Mouse (Mus musculus) gastrocnemius, adult 2 months (tissue): ENCODE results near the gene Lyrm9. TPM values are rescaled to one million over a fixed set of nuclear protein-coding genes. Genes with fewer than 3 reads are reported as not detected.

Experiments
- DNase-seq: peaks from one replicate; pipeline ENCODE4 v3.0.0; 2022
- H3K27ac ChIP-seq: fragments of 200-600 bp; 2 replicates; pipeline ENCODE4 v1.8.1; 2022; ENCODE audit warnings: mild to moderate bottlenecking
- H3K4me3 ChIP-seq: fragments of 200-600 bp; 2 replicates; pipeline ENCODE4 v1.8.1; 2022; ENCODE audit warnings: mild to moderate bottlenecking, moderate library complexity
- CTCF ChIP-seq: fragments of 200-600 bp; IDR thresholded peaks from 2 replicates; pipeline ENCODE4 v1.8.1; 2022; ENCODE audit warnings: antibody characterized with exemption, mild to moderate bottlenecking, moderate library complexity
- intact Hi-C: fragments of 180-260 bp; cut with DNase I; formaldehyde crosslinking; loops from one replicate; pipeline ENCODE4 v1.15.1; 2025
- long read RNA-seq, 2 experiments: library from polyadenylated mRNA; stranded (forward); transcript quantifications; one replicate each; pipeline ENCODE4 v2.0.0; 2021
- total RNA-seq, 2 experiments: library from RNA; stranded (reverse); gene quantifications; 2 replicates each; pipeline ENCODE4 v1.2.3; 2021

Lyrm9 gene
- 10 to 100 TPM; 15.0 to 15.3 TPM for total RNA-seq
- long read RNA-seq, experiment 1, full-length matches to known transcripts, result 12 of 14 reads
- long read RNA-seq, experiment 1, partial matches to known transcripts, result 1 of 14 reads
- long read RNA-seq, experiment 1, other reads (novel, unspliced or antisense), result 1 of 14 reads
- long read RNA-seq, experiment 2, full-length matches to known transcripts, result 12 of 14 reads
- long read RNA-seq, experiment 2, partial matches to known transcripts, result 1 of 14 reads
- long read RNA-seq, experiment 2, other reads (novel, unspliced or antisense), result 1 of 14 reads

GRCm38 (mm10) chr11:78826442-78827013, at the start of gene Lyrm9:
Gene Lyrm9, plus strand, starts transcription at chr11:78826584.
- Histone ChIP-seq H3K4me3 (peak within 1 kb of the TSS; percentile 83), H3K27ac (peak within 1 kb of the TSS; percentile 91)
- no peak; the same call in 1 of the 2 replicates for TF ChIP-seq CTCF
- intact Hi-C loops, result loop anchor here (10.0 kb wide), 1 partner anchor 272 kb away; the partner anchor contains the start of gene Tmem97
- peak; percentile 96 for DNase-seq

DNA sequence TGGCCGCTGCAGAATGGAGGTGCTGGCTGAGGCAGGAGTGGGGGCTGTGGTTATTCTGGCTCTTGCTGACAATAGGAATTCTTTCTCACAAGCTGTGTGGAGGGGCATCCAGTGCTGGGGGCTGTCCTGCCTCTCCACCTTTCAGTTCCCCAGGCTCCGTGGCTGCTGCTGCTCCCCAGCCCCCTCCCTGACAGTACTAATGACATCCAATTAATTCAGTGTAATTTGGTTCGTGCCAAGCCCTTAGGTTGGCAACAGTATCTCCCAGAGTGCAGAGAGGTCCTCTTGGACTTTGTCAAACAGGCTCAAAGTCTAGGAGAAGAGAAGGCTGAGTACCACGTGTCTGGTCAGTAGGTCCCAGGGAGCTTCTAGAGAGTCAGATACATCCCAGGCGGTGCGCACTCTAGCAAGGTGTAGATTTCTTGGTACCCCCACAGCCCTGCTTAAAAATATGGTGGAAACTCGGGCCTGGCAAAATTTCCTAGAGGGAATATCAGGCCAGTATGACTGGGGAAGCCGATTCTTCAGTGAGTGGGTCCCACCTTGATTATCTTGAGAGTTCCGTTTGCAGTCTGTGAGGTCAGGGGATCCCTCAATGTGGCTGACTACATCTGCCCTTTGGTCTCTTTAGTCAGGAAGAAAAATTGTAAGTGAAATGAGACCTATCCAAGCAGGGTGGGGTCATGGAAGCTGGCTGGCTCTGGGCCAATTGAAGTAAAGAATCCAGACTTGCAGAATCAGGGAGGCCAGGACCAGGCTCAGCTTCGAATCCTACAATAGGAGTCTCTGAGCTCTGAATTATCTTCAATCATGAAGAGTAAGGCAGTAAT, 48.3 kb upstream of the Lyrm9 start:
- no peak for DNase-seq
- intact Hi-C loops, result no loop called here
- Histone ChIP-seq H3K4me3 (no peak overlapping the region), H3K27ac (no peak overlapping the region)
- TF ChIP-seq CTCF, result no peak

DNA sequence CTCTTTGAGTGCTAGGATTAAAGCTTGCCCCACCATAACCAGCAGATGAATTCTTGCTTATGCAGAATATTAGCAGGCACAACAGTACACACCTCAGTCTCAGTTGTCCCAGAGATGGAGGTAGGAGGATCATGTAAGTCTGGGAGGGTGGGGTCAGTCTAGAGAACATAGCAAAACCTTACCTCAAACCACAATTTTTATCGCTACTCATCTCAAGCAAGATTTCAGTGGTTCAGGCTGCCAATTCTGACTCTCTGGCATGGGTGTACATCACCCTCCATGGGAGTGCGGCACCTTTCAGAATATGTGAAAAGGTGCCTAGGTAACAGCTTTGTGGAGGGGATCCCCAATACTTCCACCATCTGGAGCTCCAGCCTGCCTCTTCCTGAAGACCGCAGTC, 46.4 kb upstream of the Lyrm9 start:
- Histone ChIP-seq H3K27ac (no peak overlapping the region), H3K4me3 (no peak overlapping the region)
- intact Hi-C loops, result no loop called here
- no peak for TF ChIP-seq CTCF
- DNase-seq, result no peak

GRCm38 (mm10) chr11:78780571-78780970, 45.8 kb upstream of the Lyrm9 start:
- no peak overlapping the region for H3K4me3 ChIP-seq
- TF ChIP-seq CTCF, result no peak
- intact Hi-C loops, result no loop called here
- DNase-seq, result no peak
- H3K27ac ChIP-seq, result no peak overlapping the region

- no peak for DNase-seq
- H3K4me3 ChIP-seq, result no peak overlapping the region
- intact Hi-C loops, result no loop called here
- no peak for TF ChIP-seq CTCF
- no peak overlapping the region for H3K27ac ChIP-seq
Observed at GRCm38 (mm10) chr11:78782326-78782725, 44.1 kb upstream of the Lyrm9 start.

GRCm38 (mm10) chr11:78782791-78783347, 43.5 kb upstream of the Lyrm9 start:
- intact Hi-C loops, result no loop called here

GRCm38 (mm10) chr11:78786013-78786431, 40.4 kb upstream of the Lyrm9 start:
- no peak for DNase-seq
- H3K27ac ChIP-seq, result no peak overlapping the region
- TF ChIP-seq CTCF, result no peak
- no peak overlapping the region for H3K4me3 ChIP-seq
- intact Hi-C loops, result no loop called here

More at GRCm38 (mm10) chr11:78782791-78783347, 43.5 kb upstream of the Lyrm9 start:
- no peak for DNase-seq
- H3K4me3 ChIP-seq, result no peak overlapping the region
- no peak for TF ChIP-seq CTCF
- H3K27ac ChIP-seq, result no peak overlapping the region

- TF ChIP-seq CTCF, result no peak
- Histone ChIP-seq H3K4me3 (no peak overlapping the region), H3K27ac (no peak overlapping the region)
- DNase-seq, result no peak
- intact Hi-C loops, result no loop called here
Observed at GRCm38 (mm10) chr11:78789370-78790060, 36.9 kb upstream of the Lyrm9 start.

DNA sequence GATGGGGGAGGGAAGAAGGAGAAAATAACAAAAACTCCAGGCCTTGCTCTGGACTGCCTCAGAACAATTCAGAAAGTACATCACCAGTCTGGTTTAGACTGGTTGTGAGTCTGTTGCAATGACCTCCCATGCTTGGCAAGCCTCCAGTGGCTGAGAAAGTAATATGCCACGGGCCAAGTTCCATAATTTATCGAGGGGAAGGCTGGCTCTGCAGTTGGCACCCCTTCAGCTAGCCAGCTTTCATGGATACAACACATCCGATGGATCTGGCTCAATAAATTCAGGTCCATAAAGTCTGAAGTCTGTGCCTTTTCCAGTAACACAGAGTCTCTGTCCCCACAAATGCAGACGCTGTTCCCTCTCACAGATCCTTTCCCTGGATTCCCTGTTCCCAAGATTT, 34.8 kb upstream of the Lyrm9 start:
- intact Hi-C loops, result no loop called here
- no peak overlapping the region for H3K4me3 ChIP-seq
- H3K27ac ChIP-seq, result no peak overlapping the region
- TF ChIP-seq CTCF, result no peak
- DNase-seq, result peak; percentile 59

GRCm38 (mm10) chr11:78792055-78792454, 34.3 kb upstream of the Lyrm9 start:
- Histone ChIP-seq H3K27ac (no peak overlapping the region), H3K4me3 (no peak overlapping the region)
- DNase-seq, result no peak
- no peak for TF ChIP-seq CTCF
- intact Hi-C loops, result no loop called here

- DNase-seq, result no peak
- H3K27ac ChIP-seq, result no peak overlapping the region
- TF ChIP-seq CTCF, result no peak
- peak overlapping the region; percentile 7; the same call in 1 of the 2 replicates for H3K4me3 ChIP-seq
- intact Hi-C loops, result no loop called here
Observed at GRCm38 (mm10) chr11:78792465-78792864, 33.9 kb upstream of the Lyrm9 start.

DNA sequence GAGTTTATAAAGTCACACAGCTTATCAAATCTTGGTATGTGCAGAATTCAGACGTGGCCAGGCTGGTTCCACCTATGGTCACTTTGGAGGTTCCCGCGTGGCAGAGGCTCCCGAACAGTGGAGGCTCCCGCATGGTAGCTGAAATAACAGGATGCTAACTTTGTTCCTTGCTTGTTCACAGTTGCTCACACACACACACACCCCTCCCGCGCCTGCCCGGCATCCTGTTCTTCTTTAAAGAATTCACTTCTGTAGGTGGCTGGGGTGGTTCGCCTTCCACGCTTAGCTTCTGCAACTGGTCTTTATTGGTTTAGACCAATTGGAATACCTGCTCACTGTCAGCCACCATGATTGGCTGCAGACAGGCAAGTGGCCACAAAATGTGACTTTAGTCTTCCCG, 33.3 kb upstream of the Lyrm9 start:
- Histone ChIP-seq H3K27ac (no peak overlapping the region), H3K4me3 (no peak overlapping the region)
- no peak for TF ChIP-seq CTCF
- DNase-seq, result no peak
- intact Hi-C loops, result no loop called here
